Comparison of ENCODE assay signal across 9 mouse cellular contexts in genomic region chr3:130494665-130495396, GRCm38 (mm10).
DNase-seq lines count a peak whose midpoint lies in the region; ATAC-seq and TF ChIP-seq lines count a peak whose summit lies in the region.
"Had no signal": no experiment of that assay in that cellular context is flagged by ENCODE, and none has a peak within 500 bp of the region (broad histone marks: within the 10 kb centered on the region; RNA-seq: fewer than 3 reads in every experiment).

No protein-coding gene starts in this region.

- H3K27ac ChIP-seq in forebrain, postnatal 0 days (ENCODE audit: low read depth, low read length): no peak overlapping the region
- H3K27ac ChIP-seq in liver, adult 2 months (replicated peaks; ENCODE audit: insufficient read depth, low read depth, low read length): no peak overlapping the region
- H3K27ac ChIP-seq: liver, embryonic 13.5 days had no signal

- no peak overlapping the region for H3K4me2 ChIP-seq in forebrain, postnatal 0 days (ENCODE audit: low read depth)
- H3K4me2 ChIP-seq: liver, embryonic 13.5 days had no signal

- no peaks in the 10 kb centered on the region for H3K36me3 ChIP-seq in forebrain, postnatal 0 days (ENCODE audit: insufficient read depth)
- no peaks in the 10 kb centered on the region for H3K36me3 ChIP-seq in liver, adult 2 months (ENCODE audit: control insufficient read depth, insufficient read depth, low read length)
- H3K36me3 ChIP-seq: liver, embryonic 13.5 days had no signal

- TF ChIP-seq CTCF in forebrain, postnatal 0 days (IDR thresholded peaks at IDR 0.05; ENCODE audit: low read depth): peak; percentile 33; the same call in 1 of the 2 replicates
- peak; percentile 33; the same call in 1 of the 2 replicates for TF ChIP-seq CTCF in liver, adult 2 months (IDR thresholded peaks at IDR 0.05; ENCODE audit: low read depth, low read length)

- peak; percentile 9 for DNase-seq in layer of hippocampus, adult 9-11 months
- DNase-seq in layer of hippocampus, adult 9-10 months (ENCODE audit: low spot score): no peak
- DNase-seq in cerebellum, adult 11-12 months: peak; percentile 5
- DNase-seq in forebrain, postnatal 0 days: no peak
- peak; percentile 86 for DNase-seq in liver, adult 2 months (ENCODE audit: extremely low read depth, low read depth, low spot score)
- peak; percentile 51 for DNase-seq in retina, embryonic 14.5 days (ENCODE audit: low spot score)
- no peak for DNase-seq in MN1 (ENCODE audit: low spot score)
- DNase-seq in T-cell, adult 2 months (ENCODE audit: low spot score): no peak
- DNase-seq: liver, embryonic 13.5 days had no signal

- H3K4me1 ChIP-seq in forebrain, postnatal 0 days (ENCODE audit: insufficient read depth): no peaks in the 10 kb centered on the region
- peaks cover 2% of the 10 kb centered on the region; the same call in 1 of the 2 replicates for H3K4me1 ChIP-seq in liver, adult 2 months (ENCODE audit: control insufficient read depth, insufficient read depth, low read length)
- H3K4me1 ChIP-seq: liver, embryonic 13.5 days had no signal

- no peaks in the 10 kb centered on the region for H3K9me3 ChIP-seq in forebrain, postnatal 0 days (ENCODE audit: low read length)
- H3K9me3 ChIP-seq: liver, embryonic 13.5 days had no signal

- H3K4me3 ChIP-seq in forebrain, postnatal 0 days (ENCODE audit: low read depth, low read length): no peak overlapping the region
- H3K4me3 ChIP-seq in liver, adult 2 months (ENCODE audit: insufficient read depth, low read depth, low read length): no peak overlapping the region
- H3K4me3 ChIP-seq: liver, embryonic 13.5 days had no signal

- no peaks in the 10 kb centered on the region for H3K27me3 ChIP-seq in forebrain, postnatal 0 days (ENCODE audit: insufficient read depth, low read length)
- H3K27me3 ChIP-seq in liver, adult 2 months (ENCODE audit: control insufficient read depth, insufficient read depth, low read length): no peaks in the 10 kb centered on the region
- H3K27me3 ChIP-seq: liver, embryonic 13.5 days had no signal

- TF ChIP-seq POLR2A in liver, adult 2 months (IDR thresholded peaks at IDR 0.05; ENCODE audit: extremely low read depth, insufficient read depth, low read length): no peak

- no peak overlapping the region for H3K9ac ChIP-seq in forebrain, postnatal 0 days
- no peak overlapping the region for H3K9ac ChIP-seq in liver, adult 2 months (ENCODE audit: low read depth, low read length)
- H3K9ac ChIP-seq: liver, embryonic 13.5 days had no signal

- ATAC-seq in forebrain, postnatal 0 days: no peak; the same call in 1 of the 2 replicates

- WGBS in forebrain, postnatal 0 days: 64% methylated on average over 20 of the region's 20 CpGs
- 66% methylated on average over 20 of the region's 20 CpGs for WGBS in liver, adult 2 months

- no peaks in the 10 kb centered on the region for H3K79me2 ChIP-seq in liver, adult 2 months (ENCODE audit: control insufficient read depth, insufficient read depth, low read length)

Comparison
In these comparisons a context has a peak if more than half of its experiments do, and no peak if none do; other contexts are left out.
1. DNase-seq: peak in layer of hippocampus, adult 9-11 months (single experiment), cerebellum, adult 11-12 months (single experiment), liver, adult 2 months (single experiment) and retina, embryonic 14.5 days (single experiment); none in layer of hippocampus, adult 9-10 months (single experiment), forebrain, postnatal 0 days (single experiment), MN1 (single experiment) and T-cell, adult 2 months (single experiment).